Mouse (Mus musculus) bone marrow macrophage, adult 2 months (primary cell): ENCODE results near the gene Catsperg1.

Experiments
- CTCF ChIP-seq: IDR thresholded peaks from 2 replicates; pipeline ENCODE4 v1.5.1; 2012; ENCODE audit warnings: low read depth, mild to moderate bottlenecking, low read length, moderate library complexity
- POLR2A ChIP-seq: IDR thresholded peaks from 2 replicates; pipeline ENCODE4 v1.6.1; 2012; ENCODE audit warnings: mild to moderate bottlenecking, low read depth, low read length, borderline replicate concordance

DNA sequence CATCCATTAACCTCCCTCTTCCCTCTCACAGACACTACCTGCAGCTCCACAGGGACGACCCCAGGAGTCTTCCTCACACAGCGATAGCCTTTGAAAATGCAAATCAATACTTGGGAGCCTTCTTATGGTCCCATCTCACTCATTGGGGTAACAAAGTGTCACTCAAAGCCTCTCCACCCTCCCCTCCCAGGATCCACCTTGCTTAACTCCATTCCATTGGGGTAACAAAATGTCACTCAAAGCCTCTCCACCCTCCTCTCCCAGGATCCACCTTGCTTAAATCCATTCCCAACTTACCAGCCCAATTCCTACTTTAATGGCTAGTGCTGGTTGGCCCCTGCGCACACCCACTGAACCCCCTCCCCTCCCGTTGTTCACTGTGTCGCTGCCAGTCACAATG is 55.6 kb downstream of the Catsperg1 start:
- TF ChIP-seq POLR2A (no peak), CTCF (no peak)
